Mouse (Mus musculus) heart, adult 11 months (tissue): Measurements from ENCODE around the gene Ffar1.

Experiments used
- DNase-seq: peaks from one replicate; pipeline ENCODE4 v3.0.0; 2022

Ffar1 gene

GRCm38 (mm10) chr7:30861464-30861863, at the start of gene Ffar1:
TSS of gene Ffar1 (minus strand) at chr7:30861564.
- no peak for DNase-seq

- DNase-seq = no peak
Measured at GRCm38 (mm10) chr7:30909773-30910172, 48.4 kb upstream of the Ffar1 start.

GRCm38 (mm10) chr7:30908992-30909431, 47.6 kb upstream of the Ffar1 start:
- no peak for DNase-seq

- DNase-seq = no peak
Measured at GRCm38 (mm10) chr7:30908277-30908991, 47.1 kb upstream of the Ffar1 start.

- DNase-seq = no peak
Measured at GRCm38 (mm10) chr7:30904042-30904441, 42.7 kb upstream of the Ffar1 start.

- DNase-seq = no peak
Measured at GRCm38 (mm10) chr7:30895217-30895616, 33.9 kb upstream of the Ffar1 start.

- DNase-seq = no peak
Measured at GRCm38 (mm10) chr7:30892515-30892914, 31.2 kb upstream of the Ffar1 start.

- no peak for DNase-seq
Measured at GRCm38 (mm10) chr7:30891746-30892145, 30.4 kb upstream of the Ffar1 start.

GRCm38 (mm10) chr7:30890681-30891080, 29.3 kb upstream of the Ffar1 start:
- no peak for DNase-seq

GRCm38 (mm10) chr7:30888786-30889185, 27.4 kb upstream of the Ffar1 start:
- no peak for DNase-seq

GRCm38 (mm10) chr7:30887568-30888188, 26.3 kb upstream of the Ffar1 start:
- DNase-seq = peak; percentile 93

GRCm38 (mm10) chr7:30886852-30887251, 25.5 kb upstream of the Ffar1 start:
- no peak for DNase-seq

GRCm38 (mm10) chr7:30884047-30884446, 22.7 kb upstream of the Ffar1 start:
- no peak for DNase-seq

GRCm38 (mm10) chr7:30881367-30881766, 20.0 kb upstream of the Ffar1 start:
- DNase-seq = no peak

GRCm38 (mm10) chr7:30880176-30880575, 18.8 kb upstream of the Ffar1 start, which contains the start of gene Cd22:
TSS of gene Cd22 (minus strand) at chr7:30880342.
- no peak for DNase-seq

GRCm38 (mm10) chr7:30878950-30879349, 17.6 kb upstream of the Ffar1 start:
- DNase-seq = no peak

GRCm38 (mm10) chr7:30873083-30873482, 11.7 kb upstream of the Ffar1 start:
- DNase-seq = peak; percentile 91

- no peak for DNase-seq
Measured at GRCm38 (mm10) chr7:30863386-30863785, 2.0 kb upstream of the Ffar1 start.

- DNase-seq = peak; percentile 86
Measured at GRCm38 (mm10) chr7:30859635-30860402, 1.5 kb downstream of the Ffar1 start.

- peak; percentile 90 for DNase-seq
Measured at GRCm38 (mm10) chr7:30859290-30859634, 2.1 kb downstream of the Ffar1 start.

GRCm38 (mm10) chr7:30857746-30858145, 3.6 kb downstream of the Ffar1 start:
- no peak for DNase-seq

GRCm38 (mm10) chr7:30856078-30856477, 5.3 kb downstream of the Ffar1 start, which contains the start of gene Ffar3:
TSS of gene Ffar3 (minus strand) at chr7:30856178.
- DNase-seq = no peak

GRCm38 (mm10) chr7:30851421-30851820, 9.9 kb downstream of the Ffar1 start:
- DNase-seq = no peak

- DNase-seq = no peak
Measured at GRCm38 (mm10) chr7:30847934-30848333, 13.4 kb downstream of the Ffar1 start.
